Mouse (Mus musculus) forebrain, embryonic 13.5 days (tissue): Measurements from ENCODE around the gene Pdlim4. TPM values are rescaled to one million over a fixed set of nuclear protein-coding genes. Genes with fewer than 3 reads are reported as not detected.

Experiments used
- ATAC-seq: fragments of 200-750 bp; cut with Nextera tagmentation; 2 replicates; pipeline ENCODE4 v1.8.0; 2017
- H3K27ac ChIP-seq: fragments of 300-500 bp; sonication (generic); 2 replicates; pipeline ENCODE4 v1.5.1; 2015; ENCODE audit warnings: inconsistent platforms, mild to moderate bottlenecking, moderate library complexity
- H3K27me3 ChIP-seq: fragments of 300-500 bp; sonication (generic); 2 replicates; pipeline ENCODE4 v1.6.1; 2015; ENCODE audit warnings: mild to moderate bottlenecking, inconsistent platforms
- H3K36me3 ChIP-seq: fragments of 300-500 bp; sonication (generic); 2 replicates; pipeline ENCODE4 v1.6.1; 2015; ENCODE audit warnings: mild to moderate bottlenecking, inconsistent platforms; ENCODE audit not compliant: poor library complexity, severe bottlenecking
- H3K4me1 ChIP-seq: fragments of 300-500 bp; sonication (generic); 2 replicates; pipeline ENCODE4 v1.6.1; 2015; ENCODE audit warnings: inconsistent platforms
- H3K4me2 ChIP-seq: fragments of 300-500 bp; sonication (generic); 2 replicates; pipeline ENCODE4 v1.6.1; 2015; ENCODE audit warnings: inconsistent platforms, mild to moderate bottlenecking, moderate library complexity
- H3K4me3 ChIP-seq: fragments of 300-500 bp; sonication (generic); 2 replicates; pipeline ENCODE4 v1.5.1; 2015; ENCODE audit warnings: mild to moderate bottlenecking, inconsistent platforms
- H3K9ac ChIP-seq: fragments of 300-500 bp; sonication (generic); 2 replicates; pipeline ENCODE4 v1.6.1; 2015; ENCODE audit warnings: mild to moderate bottlenecking, inconsistent platforms
- H3K9me3 ChIP-seq: fragments of 300-500 bp; sonication (generic); replicated peaks from 2 replicates; pipeline ENCODE4 v1.6.1; 2016; ENCODE audit warnings: inconsistent platforms
- WGBS: fragments of 180-500 bp; shearing (Covaris S2); methylation state at CpG from one replicate; pipeline ENCODE4 v1.1.7; 2015; 5-methylcytosine and 5-hydroxymethylcytosine counted together
- polyA plus RNA-seq: library from polyadenylated mRNA; unstranded; fragments of >200 nt; fragmentation: Nextera tagmentation; extraction: Ambion mirVana; gene quantifications from 2 replicates; pipeline ENCODE4 v1.2.1, GENCODE M21; 2015

Pdlim4 gene
- polyA plus RNA-seq, 1 experiment from 2014 or later: 38.3 TPM

GRCm38 (mm10) chr11:54107239-54107638 is 38.4 kb upstream of the Pdlim4 start:
- no peaks in the 10 kb centered on the region for H3K27me3 ChIP-seq
- no peaks in the 10 kb centered on the region for H3K36me3 ChIP-seq
- no peak overlapping the region for H3K27ac ChIP-seq
- no peak overlapping the region for H3K4me3 ChIP-seq
- 79% methylated on average over 7 of the region's 7 CpGs for WGBS
- H3K9me3 ChIP-seq: no peaks in the 10 kb centered on the region
- ATAC-seq: no peak
- peaks cover 7% of the 10 kb centered on the region for H3K4me1 ChIP-seq
- no peak overlapping the region for H3K4me2 ChIP-seq
- no peak overlapping the region for H3K9ac ChIP-seq

- no peak overlapping the region for H3K4me3 ChIP-seq
- no peak overlapping the region for H3K27ac ChIP-seq
- no peak overlapping the region for H3K9ac ChIP-seq
- no peak overlapping the region for H3K4me2 ChIP-seq
- peaks cover 4% of the 10 kb centered on the region; the same call in 1 of the 2 replicates for H3K27me3 ChIP-seq
- H3K4me1 ChIP-seq: peaks cover 2% of the 10 kb centered on the region; the same call in 1 of the 2 replicates
- no peaks in the 10 kb centered on the region for H3K9me3 ChIP-seq
- WGBS: 96% methylated on average over 3 of the region's 3 CpGs
- ATAC-seq: no peak
- no peaks in the 10 kb centered on the region for H3K36me3 ChIP-seq
Observed at GRCm38 (mm10) chr11:54106676-54107075, 37.9 kb upstream of the Pdlim4 start.

- H3K4me2 ChIP-seq: no peak overlapping the region
- no peaks in the 10 kb centered on the region for H3K9me3 ChIP-seq
- H3K9ac ChIP-seq: no peak overlapping the region
- no peak for ATAC-seq
- peaks cover 14% of the 10 kb centered on the region for H3K4me1 ChIP-seq
- 94% methylated on average over 6 of the region's 6 CpGs for WGBS
- no peak overlapping the region for H3K4me3 ChIP-seq
- H3K27me3 ChIP-seq: peaks cover 9% of the 10 kb centered on the region; the same call in 1 of the 2 replicates
- no peaks in the 10 kb centered on the region for H3K36me3 ChIP-seq
- H3K27ac ChIP-seq: no peak overlapping the region
Observed at GRCm38 (mm10) chr11:54105011-54105410, 36.2 kb upstream of the Pdlim4 start.

GRCm38 (mm10) chr11:54102706-54103449 is 34.1 kb upstream of the Pdlim4 start:
- Histone ChIP-seq H3K4me1 (peaks cover 14% of the 10 kb centered on the region), H3K27ac (no peak overlapping the region), H3K4me2 (no peak overlapping the region), H3K9me3 (no peaks in the 10 kb centered on the region), H3K27me3 (peaks cover 10% of the 10 kb centered on the region; the same call in 1 of the 2 replicates), H3K9ac (no peak overlapping the region), H3K4me3 (no peak overlapping the region), H3K36me3 (no peaks in the 10 kb centered on the region)
- no peak for ATAC-seq
- WGBS: 76% methylated on average over 10 of the region's 10 CpGs

- no peak overlapping the region; the same call in 1 of the 2 replicates for H3K9ac ChIP-seq
- 80% methylated on average over 9 of the region's 9 CpGs for WGBS
- ATAC-seq: 0 out of 2 replicates have a peak, but pooled peaks have one; percentile 13
Observed at GRCm38 (mm10) chr11:54101701-54102100, 32.9 kb upstream of the Pdlim4 start.

GRCm38 (mm10) chr11:54100692-54101591 is 32.1 kb upstream of the Pdlim4 start:
- Histone ChIP-seq H3K4me1 (peaks cover 14% of the 10 kb centered on the region), H3K9me3 (no peaks in the 10 kb centered on the region), H3K4me2 (peak overlapping the region; percentile 99), H3K9ac (peak overlapping the region; percentile 76), H3K4me3 (peak overlapping the region; percentile 62), H3K27me3 (peaks cover 10% of the 10 kb centered on the region; the same call in 1 of the 2 replicates), H3K36me3 (no peaks in the 10 kb centered on the region), H3K27ac (no peak overlapping the region)
- WGBS: 1% methylated on average over 47 of the region's 83 CpGs
- ATAC-seq: peak; percentile 91

More at GRCm38 (mm10) chr11:54101701-54102100, 32.9 kb upstream of the Pdlim4 start:
- Histone ChIP-seq H3K27me3 (peaks cover 10% of the 10 kb centered on the region; the same call in 1 of the 2 replicates), H3K4me2 (peak overlapping the region; percentile 99), H3K27ac (no peak overlapping the region), H3K4me1 (peaks cover 14% of the 10 kb centered on the region), H3K36me3 (no peaks in the 10 kb centered on the region), H3K9me3 (no peaks in the 10 kb centered on the region), H3K4me3 (peak overlapping the region; percentile 62; the same call in 1 of the 2 replicates)

- peak; percentile 33; the same call in 1 of the 2 replicates for ATAC-seq
- peak within 1 kb of the TSS; percentile 76 for H3K9ac ChIP-seq
- peak within 1 kb of the TSS; percentile 62 for H3K4me3 ChIP-seq
- peaks cover 14% of the 10 kb centered on the region for H3K4me1 ChIP-seq
- H3K4me2 ChIP-seq: peak within 1 kb of the TSS; percentile 99
- WGBS: 51% methylated on average over 10 of the region's 10 CpGs
- no peak within 1 kb of the TSS for H3K27ac ChIP-seq
- H3K36me3 ChIP-seq: no peaks in the 10 kb centered on the region
- H3K27me3 ChIP-seq: peaks cover 10% of the 10 kb centered on the region; the same call in 1 of the 2 replicates
- H3K9me3 ChIP-seq: no peaks in the 10 kb centered on the region
Observed at GRCm38 (mm10) chr11:54100045-54100691, 31.4 kb upstream of the Pdlim4 start, which contains the start of gene P4ha2. TSS of gene P4ha2 (plus strand) at chr11:54100095.

GRCm38 (mm10) chr11:54093000-54093399 is 24.2 kb upstream of the Pdlim4 start:
- Histone ChIP-seq H3K4me3 (no peak overlapping the region), H3K4me2 (no peak overlapping the region), H3K27ac (no peak overlapping the region), H3K36me3 (no peaks in the 10 kb centered on the region), H3K9me3 (no peaks in the 10 kb centered on the region), H3K9ac (no peak overlapping the region), H3K27me3 (no peaks in the 10 kb centered on the region), H3K4me1 (0 out of 2 replicates have a peak, but pooled peaks cover 3% of the 10 kb centered on the region)
- WGBS: 7% methylated on average over 3 of the region's 3 CpGs
- no peak for ATAC-seq

GRCm38 (mm10) chr11:54092188-54092587 is 23.4 kb upstream of the Pdlim4 start:
- 66% methylated on average over 7 of the region's 7 CpGs for WGBS
- H3K9ac ChIP-seq: no peak overlapping the region

GRCm38 (mm10) chr11:54091726-54092125 is 22.9 kb upstream of the Pdlim4 start:
- no peak overlapping the region for H3K27ac ChIP-seq
- 52% methylated on average over 8 of the region's 8 CpGs for WGBS
- H3K4me3 ChIP-seq: no peak overlapping the region
- ATAC-seq: no peak
- no peaks in the 10 kb centered on the region for H3K36me3 ChIP-seq
- H3K9ac ChIP-seq: no peak overlapping the region
- H3K9me3 ChIP-seq: no peaks in the 10 kb centered on the region
- no peaks in the 10 kb centered on the region for H3K27me3 ChIP-seq
- H3K4me1 ChIP-seq: 0 out of 2 replicates have a peak, but pooled peaks cover 3% of the 10 kb centered on the region
- H3K4me2 ChIP-seq: no peak overlapping the region

More at GRCm38 (mm10) chr11:54092188-54092587, 23.4 kb upstream of the Pdlim4 start:
- H3K4me2 ChIP-seq: no peak overlapping the region
- H3K4me1 ChIP-seq: 0 out of 2 replicates have a peak, but pooled peaks cover 3% of the 10 kb centered on the region
- no peak overlapping the region for H3K27ac ChIP-seq
- no peaks in the 10 kb centered on the region for H3K36me3 ChIP-seq
- ATAC-seq: no peak
- H3K4me3 ChIP-seq: no peak overlapping the region
- H3K9me3 ChIP-seq: no peaks in the 10 kb centered on the region
- H3K27me3 ChIP-seq: no peaks in the 10 kb centered on the region

GRCm38 (mm10) chr11:54090091-54090879 is 21.5 kb upstream of the Pdlim4 start:
- Histone ChIP-seq H3K4me2 (no peak overlapping the region), H3K4me3 (no peak overlapping the region), H3K9ac (no peak overlapping the region), H3K27ac (no peak overlapping the region), H3K36me3 (no peaks in the 10 kb centered on the region), H3K9me3 (no peaks in the 10 kb centered on the region), H3K4me1 (0 out of 2 replicates have a peak, but pooled peaks cover 3% of the 10 kb centered on the region), H3K27me3 (no peaks in the 10 kb centered on the region)
- 78% methylated on average over 1 of the region's 1 CpGs for WGBS
- no peak for ATAC-seq
